Mouse (Mus musculus): ENCODE results near the gene Tnfrsf19. TPM values are rescaled to one million over a fixed set of nuclear protein-coding genes. Genes with fewer than 3 reads are reported as not detected.

Gene Tnfrsf19
- polyA plus RNA-seq, 1 experiment from 2014 or later, result 13.8 TPM

GRCm38 (mm10) chr14:60980244-60980887 lies 65.9 kb downstream of the Tnfrsf19 start:
- Histone ChIP-seq H3K4me2 (ENCODE audit: low read length) (no peak overlapping the region), H3K4me1 (replicated peaks; ENCODE audit: insufficient read depth, low read length) (no peaks in the 10 kb centered on the region), H3K9me3 (replicated peaks; ENCODE audit: low read length) (no peaks in the 10 kb centered on the region), H3K4me3 (replicated peaks; ENCODE audit: low read depth, low read length) (no peak overlapping the region), H3K36me3 (ENCODE audit: insufficient read depth, low read length) (no peaks in the 10 kb centered on the region), H3K27me3 (ENCODE audit: insufficient read depth, low read length) (no peaks in the 10 kb centered on the region), H3K27ac (no peak overlapping the region), H3K9ac (ENCODE audit: low read depth, low read length) (no peak overlapping the region)
- TF ChIP-seq CTCF (IDR thresholded peaks at IDR 0.05; ENCODE audit: low read depth), result no peak
- ATAC-seq (replicated peaks; ENCODE audit: low FRiP score, low read depth), result no peak
- WGBS, result 80% methylated on average over 5 of the region's 5 CpGs
- DNase-seq (ENCODE audit: low spot score), result no peak

GRCm38 (mm10) chr14:60978129-60978528 lies 68.2 kb downstream of the Tnfrsf19 start:
- ATAC-seq (replicated peaks; ENCODE audit: low FRiP score, low read depth), result no peak
- no peak for TF ChIP-seq CTCF (IDR thresholded peaks at IDR 0.05; ENCODE audit: low read depth)
- H3K9me3 ChIP-seq (replicated peaks; ENCODE audit: low read length), result no peaks in the 10 kb centered on the region
- H3K4me2 ChIP-seq (ENCODE audit: low read length), result no peak overlapping the region
- no peak overlapping the region for H3K9ac ChIP-seq (ENCODE audit: low read depth, low read length)
- H3K4me3 ChIP-seq (replicated peaks; ENCODE audit: low read depth, low read length), result no peak overlapping the region
- WGBS, result 68% methylated on average over 6 of the region's 6 CpGs
- DNase-seq (ENCODE audit: low spot score), result no peak
- H3K27me3 ChIP-seq (ENCODE audit: insufficient read depth, low read length), result no peaks in the 10 kb centered on the region
- no peaks in the 10 kb centered on the region for H3K4me1 ChIP-seq (replicated peaks; ENCODE audit: insufficient read depth, low read length)
- 0 out of 2 replicates have a peak, but pooled peaks cover 3% of the 10 kb centered on the region for H3K36me3 ChIP-seq (ENCODE audit: insufficient read depth, low read length)
- no peak overlapping the region for H3K27ac ChIP-seq

- Histone ChIP-seq H3K9ac (ENCODE audit: low read depth, low read length) (no peak overlapping the region), H3K27me3 (ENCODE audit: insufficient read depth, low read length) (no peaks in the 10 kb centered on the region), H3K27ac (no peak overlapping the region), H3K4me2 (ENCODE audit: low read length) (no peak overlapping the region), H3K9me3 (replicated peaks; ENCODE audit: low read length) (no peaks in the 10 kb centered on the region), H3K4me1 (replicated peaks; ENCODE audit: insufficient read depth, low read length) (no peaks in the 10 kb centered on the region), H3K4me3 (replicated peaks; ENCODE audit: low read depth, low read length) (no peak overlapping the region), H3K36me3 (ENCODE audit: insufficient read depth, low read length) (0 out of 2 replicates have a peak, but pooled peaks cover 4% of the 10 kb centered on the region)
- 82% methylated on average over 3 of the region's 3 CpGs for WGBS
- DNase-seq (ENCODE audit: low spot score) (no peak), ATAC-seq (replicated peaks; ENCODE audit: low FRiP score, low read depth) (no peak)
- no peak for TF ChIP-seq CTCF (IDR thresholded peaks at IDR 0.05; ENCODE audit: low read depth)
These were observed 70.1 kb downstream of the Tnfrsf19 start for GRCm38 (mm10) chr14:60976231-60976630.

- whole genome bisulfite sequencing, result 69% methylated on average over 3 of the region's 3 CpGs
- Histone ChIP-seq H3K36me3 (ENCODE audit: insufficient read depth, low read length) (0 out of 2 replicates have a peak, but pooled peaks cover 4% of the 10 kb centered on the region), H3K27me3 (ENCODE audit: insufficient read depth, low read length) (no peaks in the 10 kb centered on the region), H3K9me3 (replicated peaks; ENCODE audit: low read length) (no peaks in the 10 kb centered on the region), H3K9ac (ENCODE audit: low read depth, low read length) (no peak overlapping the region), H3K4me1 (replicated peaks; ENCODE audit: insufficient read depth, low read length) (no peaks in the 10 kb centered on the region), H3K4me3 (replicated peaks; ENCODE audit: low read depth, low read length) (no peak overlapping the region), H3K27ac (no peak overlapping the region), H3K4me2 (ENCODE audit: low read length) (no peak overlapping the region)
- TF ChIP-seq CTCF (IDR thresholded peaks at IDR 0.05; ENCODE audit: low read depth), result no peak
- ATAC-seq (replicated peaks; ENCODE audit: low FRiP score, low read depth) (no peak), DNase-seq (ENCODE audit: low spot score) (no peak)
These were observed 70.6 kb downstream of the Tnfrsf19 start for GRCm38 (mm10) chr14:60975736-60976135.

- H3K36me3 ChIP-seq (ENCODE audit: insufficient read depth, low read length), result 0 out of 2 replicates have a peak, but pooled peaks cover 4% of the 10 kb centered on the region
- DNase-seq (ENCODE audit: low spot score) (no peak), ATAC-seq (replicated peaks; ENCODE audit: low FRiP score, low read depth) (no peak)
- WGBS, result 95% methylated on average over 9 of the region's 9 CpGs
- H3K4me2 ChIP-seq (ENCODE audit: low read length), result no peak overlapping the region
- H3K4me3 ChIP-seq (replicated peaks; ENCODE audit: low read depth, low read length), result no peak overlapping the region
- TF ChIP-seq CTCF (IDR thresholded peaks at IDR 0.05; ENCODE audit: low read depth), result no peak
- H3K27me3 ChIP-seq (ENCODE audit: insufficient read depth, low read length), result no peaks in the 10 kb centered on the region
- H3K9me3 ChIP-seq (replicated peaks; ENCODE audit: low read length), result no peaks in the 10 kb centered on the region
- no peak overlapping the region for H3K27ac ChIP-seq
- no peaks in the 10 kb centered on the region for H3K4me1 ChIP-seq (replicated peaks; ENCODE audit: insufficient read depth, low read length)
- no peak overlapping the region for H3K9ac ChIP-seq (ENCODE audit: low read depth, low read length)
These were observed 75.3 kb downstream of the Tnfrsf19 start for GRCm38 (mm10) chr14:60970961-60971360.

- WGBS, result 78% methylated on average over 4 of the region's 4 CpGs
- Histone ChIP-seq H3K4me3 (replicated peaks; ENCODE audit: low read depth, low read length) (no peak overlapping the region), H3K27ac (no peak overlapping the region), H3K4me2 (ENCODE audit: low read length) (no peak overlapping the region), H3K4me1 (replicated peaks; ENCODE audit: insufficient read depth, low read length) (no peaks in the 10 kb centered on the region), H3K9ac (ENCODE audit: low read depth, low read length) (no peak overlapping the region), H3K36me3 (ENCODE audit: insufficient read depth, low read length) (no peaks in the 10 kb centered on the region), H3K27me3 (ENCODE audit: insufficient read depth, low read length) (no peaks in the 10 kb centered on the region), H3K9me3 (replicated peaks; ENCODE audit: low read length) (no peaks in the 10 kb centered on the region)
- TF ChIP-seq CTCF (IDR thresholded peaks at IDR 0.05; ENCODE audit: low read depth), result no peak
- DNase-seq (ENCODE audit: low spot score) (no peak), ATAC-seq (replicated peaks; ENCODE audit: low FRiP score, low read depth) (no peak)
These were observed 80.2 kb downstream of the Tnfrsf19 start for GRCm38 (mm10) chr14:60966061-60966460.

Measured in kidney, postnatal 0 days (tissue).